27 mouse cellular contexts compared by ENCODE assay signal in genomic region chr3:32194014-32194413, GRCm38 (mm10).
DNase-seq lines count a peak whose midpoint lies in the region; ATAC-seq and TF ChIP-seq lines count a peak whose summit lies in the region.
"Had no signal": no experiment of that assay in that cellular context is flagged by ENCODE, and none has a peak within 500 bp of the region (broad histone marks: within the 10 kb centered on the region; RNA-seq: fewer than 3 reads in every experiment).

No protein-coding gene starts in this region.

- WGBS in heart, embryonic 11.5 days (ENCODE audit: insufficient replicate concordance): 63% methylated on average over 5 of the region's 5 CpGs
- WGBS in lung, embryonic 14.5 days: 83% methylated on average over 5 of the region's 5 CpGs

- H3K4me3 ChIP-seq in heart, embryonic 11.5 days (ENCODE audit: low read depth, low read length): no peak overlapping the region
- H3K4me3 ChIP-seq in lung, embryonic 14.5 days (ENCODE audit: low read depth, low read length): no peak overlapping the region
- H3K4me3 ChIP-seq: embryonic facial prominence, embryonic 10.5 days; embryonic facial prominence, embryonic 13.5 days; erythroblast, embryonic 14.5 days; forebrain, embryonic 12.5 days; forebrain, embryonic 15.5 days; hindbrain, embryonic 10.5 days; hindbrain, embryonic 13.5 days; intestine, embryonic 15.5 days had no signal

- no peak overlapping the region for H3K27ac ChIP-seq in heart, embryonic 11.5 days (ENCODE audit: low read depth, low read length)
- no peak overlapping the region for H3K27ac ChIP-seq in lung, embryonic 14.5 days (ENCODE audit: low read depth)
- H3K27ac ChIP-seq: embryonic facial prominence, embryonic 10.5 days; embryonic facial prominence, embryonic 13.5 days; forebrain, embryonic 12.5 days; forebrain, embryonic 15.5 days; hindbrain, embryonic 10.5 days; hindbrain, embryonic 13.5 days; intestine, embryonic 15.5 days had no signal

- intact Hi-C loops in heart, postnatal 10 days (cut with DNase I): no loop called here

- no peaks in the 10 kb centered on the region for H3K9me3 ChIP-seq in heart, embryonic 11.5 days (replicated peaks; ENCODE audit: control insufficient read depth, low read length)
- no peaks in the 10 kb centered on the region for H3K9me3 ChIP-seq in lung, embryonic 14.5 days (ENCODE audit: low read depth, low read length)
- H3K9me3 ChIP-seq: embryonic facial prominence, embryonic 10.5 days; embryonic facial prominence, embryonic 13.5 days; forebrain, embryonic 12.5 days; forebrain, embryonic 15.5 days; hindbrain, embryonic 10.5 days; hindbrain, embryonic 13.5 days; intestine, embryonic 15.5 days had no signal

- no peak overlapping the region for H3K4me2 ChIP-seq in heart, embryonic 11.5 days
- H3K4me2 ChIP-seq in lung, embryonic 14.5 days: no peak overlapping the region
- H3K4me2 ChIP-seq: embryonic facial prominence, embryonic 13.5 days; forebrain, embryonic 12.5 days; forebrain, embryonic 15.5 days; hindbrain, embryonic 13.5 days; intestine, embryonic 15.5 days had no signal

- no peak for ATAC-seq in heart, embryonic 11.5 days (replicated peaks; ENCODE audit: insufficient number of reproducible peaks, low FRiP score, low TSS enrichment)
- ATAC-seq in lung, embryonic 14.5 days (ENCODE audit: insufficient read depth): no peak
- ATAC-seq: forebrain, embryonic 15.5 days; hindbrain, embryonic 16.5 days; intestine, embryonic 15.5 days had no signal

- no peaks in the 10 kb centered on the region for H3K36me3 ChIP-seq in heart, embryonic 11.5 days (ENCODE audit: control insufficient read depth, insufficient read depth, low read length)
- no peaks in the 10 kb centered on the region for H3K36me3 ChIP-seq in lung, embryonic 14.5 days (ENCODE audit: insufficient read depth)
- H3K36me3 ChIP-seq: embryonic facial prominence, embryonic 10.5 days; embryonic facial prominence, embryonic 13.5 days; forebrain, embryonic 12.5 days; forebrain, embryonic 15.5 days; hindbrain, embryonic 10.5 days; hindbrain, embryonic 13.5 days; intestine, embryonic 15.5 days had no signal

- no peaks in the 10 kb centered on the region for H3K27me3 ChIP-seq in heart, embryonic 11.5 days (ENCODE audit: control insufficient read depth, insufficient read depth, low read length)
- no peaks in the 10 kb centered on the region for H3K27me3 ChIP-seq in lung, embryonic 14.5 days (ENCODE audit: insufficient read depth, low read length)
- H3K27me3 ChIP-seq: embryonic facial prominence, embryonic 13.5 days; forebrain, embryonic 12.5 days; forebrain, embryonic 15.5 days; hindbrain, embryonic 13.5 days; intestine, embryonic 15.5 days had no signal

- H3K4me1 ChIP-seq in heart, embryonic 11.5 days (ENCODE audit: control insufficient read depth, insufficient read depth, low read length): no peaks in the 10 kb centered on the region; the same call in 1 of the 2 replicates
- H3K4me1 ChIP-seq in lung, embryonic 14.5 days (ENCODE audit: insufficient read depth): no peaks in the 10 kb centered on the region
- H3K4me1 ChIP-seq: embryonic facial prominence, embryonic 10.5 days; embryonic facial prominence, embryonic 13.5 days; forebrain, embryonic 12.5 days; forebrain, embryonic 15.5 days; hindbrain, embryonic 10.5 days; intestine, embryonic 15.5 days had no signal

- no peak for TF ChIP-seq CTCF in lung, embryonic 14.5 days (IDR thresholded peaks at IDR 0.05; ENCODE audit: low read depth)

- no peak overlapping the region for H3K9ac ChIP-seq in heart, embryonic 11.5 days (ENCODE audit: low read depth, low read length)
- no peak overlapping the region for H3K9ac ChIP-seq in lung, embryonic 14.5 days
- H3K9ac ChIP-seq: embryonic facial prominence, embryonic 13.5 days; forebrain, embryonic 12.5 days; forebrain, embryonic 15.5 days; hindbrain, embryonic 13.5 days; intestine, embryonic 15.5 days had no signal

- DNase-seq in heart, adult 18-20 months: peak; percentile 29 to 48
- peak; percentile 5 for DNase-seq in lung, embryonic 14.5 days
- no peak for DNase-seq in lung, postnatal 14 days
- peak; percentile 60 to 61 for DNase-seq in heart, postnatal 10 days
- DNase-seq in heart, postnatal 4 days: peak; percentile 81
- no peak for DNase-seq in spleen, postnatal 36 days (ENCODE audit: low spot score in 2 of 2)
- no peak for DNase-seq in adrenal gland, adult 8-10 months
- DNase-seq: adrenal gland, adult 2 months; adrenal gland, postnatal 25 days; B cell, adult 2 months; cerebellum, adult 11-12 months; cerebellum, adult 8-10 months; cerebellum, postnatal 36 days; embryo, embryonic 11 days; gastrocnemius, postnatal 25 days; kidney, adult 11 months; kidney, adult 8-10 months had no signal

Comparison
In these comparisons a context has a peak if more than half of its experiments do, and no peak if none do; other contexts are left out.
1. DNase-seq: peak in heart, adult 18-20 months (2 of 2), lung, embryonic 14.5 days (single experiment), heart, postnatal 10 days (2 of 2) and heart, postnatal 4 days (single experiment); none in lung, postnatal 14 days (single experiment), spleen, postnatal 36 days (0 of 2) and adrenal gland, adult 8-10 months (single experiment).